Mouse (Mus musculus) hindbrain, embryonic 16.5 days (tissue): Measurements from ENCODE around the gene Ccdc6. TPM values are rescaled to one million over a fixed set of nuclear protein-coding genes. Genes with fewer than 3 reads are reported as not detected.
A peak's percentile ranks its signal among the peaks of the same experiment; 100 is the strongest.

ENCODE experiments used
- ATAC-seq: fragments of 200-750 bp; cut with Nextera tagmentation; 2 replicates; pipeline ENCODE4 v1.8.0; 2017; ENCODE audit warnings: moderate TSS enrichment, moderate library complexity
- H3K27ac ChIP-seq: fragments of 300-500 bp; sonication (generic); 2 replicates; pipeline ENCODE4 v1.5.1; 2014; ENCODE audit warnings: low read depth, mild to moderate bottlenecking, control low read depth, low read length, moderate library complexity
- H3K27me3 ChIP-seq: fragments of 300-500 bp; sonication (generic); replicated peaks from 2 replicates; pipeline ENCODE4 v1.6.1; 2014; ENCODE audit warnings: low read length; ENCODE audit not compliant: control insufficient read depth, insufficient read depth
- H3K36me3 ChIP-seq: fragments of 300-500 bp; sonication (generic); 2 replicates; pipeline ENCODE4 v1.6.1; 2014; ENCODE audit warnings: mild to moderate bottlenecking, low read length, moderate library complexity, mixed read lengths; ENCODE audit not compliant: control insufficient read depth, insufficient read depth
- H3K4me1 ChIP-seq: fragments of 300-500 bp; sonication (generic); 2 replicates; pipeline ENCODE4 v1.6.1; 2014; ENCODE audit warnings: low read depth, low read length; ENCODE audit not compliant: control insufficient read depth, insufficient read depth
- H3K4me2 ChIP-seq: fragments of 300-500 bp; sonication (generic); 2 replicates; pipeline ENCODE4 v1.6.1; 2014; ENCODE audit warnings: mild to moderate bottlenecking, low read length, control low read depth, moderate library complexity
- H3K4me3 ChIP-seq: fragments of 300-500 bp; sonication (generic); 2 replicates; pipeline ENCODE4 v1.5.1; 2014; ENCODE audit warnings: mild to moderate bottlenecking, low read length, control low read depth, moderate library complexity
- H3K9ac ChIP-seq: fragments of 300-500 bp; sonication (generic); 2 replicates; pipeline ENCODE4 v1.6.1; 2014; ENCODE audit warnings: low read depth, mild to moderate bottlenecking, control low read depth, low read length, moderate library complexity
- H3K9me3 ChIP-seq: fragments of 300-500 bp; sonication (generic); 2 replicates; pipeline ENCODE4 v1.6.1; 2014; ENCODE audit warnings: mild to moderate bottlenecking, low read length, moderate library complexity; ENCODE audit not compliant: control insufficient read depth
- WGBS: fragments of 180-500 bp; shearing (Covaris S2); extraction: QIAGEN DNeasy Blood & Tissue Kit; methylation state at CpG from one replicate; pipeline ENCODE4 v1.1.7; 2014; 5-methylcytosine and 5-hydroxymethylcytosine counted together
- polyA plus RNA-seq: library from polyadenylated mRNA; unstranded; fragments of >200 nt; fragmentation: Nextera tagmentation; extraction: Ambion mirVana; gene quantifications from 2 replicates; pipeline ENCODE4 v1.2.1, GENCODE M21; 2015

The Ccdc6 gene
- polyA plus RNA-seq, 1 experiment from 2014 or later, result 18.6 TPM

DNA sequence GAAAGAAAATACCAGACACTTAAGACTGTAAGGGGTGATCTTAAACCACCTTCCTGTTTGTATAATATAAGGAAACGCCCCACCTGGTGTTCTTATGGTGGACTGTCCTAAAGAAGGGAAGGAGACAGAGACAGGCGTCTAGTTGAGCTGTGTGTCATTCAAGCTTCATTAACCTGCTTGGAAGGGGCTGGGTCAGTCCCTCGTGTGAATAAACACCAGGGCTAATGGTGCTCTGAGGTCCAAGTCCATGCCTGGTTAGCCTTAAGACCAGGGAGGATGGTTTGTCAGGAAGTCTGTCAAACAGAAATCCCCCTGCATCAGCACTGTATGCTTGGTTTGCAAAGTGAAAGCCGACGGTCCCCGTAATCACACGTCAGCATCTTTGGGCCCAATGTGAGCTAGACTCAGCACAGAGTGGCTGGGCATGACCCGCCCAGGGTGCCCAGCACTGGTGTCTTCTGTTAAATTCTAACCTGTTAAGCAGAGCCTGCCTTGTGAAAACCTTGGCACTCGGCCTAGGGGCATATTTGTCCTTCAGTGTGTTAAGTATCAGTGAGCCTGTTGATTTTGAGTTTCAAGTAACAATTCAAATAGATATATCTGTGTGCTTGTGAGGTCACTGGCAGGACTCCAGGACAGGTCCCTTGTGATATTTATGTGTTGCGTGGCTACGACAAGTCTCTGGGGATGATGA lies 84.5 kb downstream of the Ccdc6 start:
- no peak overlapping the region for H3K4me2 ChIP-seq
- ATAC-seq, result no peak
- H3K27me3 ChIP-seq, result no peaks in the 10 kb centered on the region
- WGBS, result 88% methylated on average over 11 of the region's 11 CpGs
- peaks cover 14% of the 10 kb centered on the region for H3K36me3 ChIP-seq
- peaks cover 3% of the 10 kb centered on the region; the same call in 1 of the 2 replicates for H3K4me1 ChIP-seq
- H3K9me3 ChIP-seq, result no peaks in the 10 kb centered on the region
- H3K9ac ChIP-seq, result no peak overlapping the region
- no peak overlapping the region for H3K4me3 ChIP-seq
- no peak overlapping the region for H3K27ac ChIP-seq

GRCm38 (mm10) chr10:70183210-70184080 lies 86.5 kb downstream of the Ccdc6 start:
- Histone ChIP-seq H3K9me3 (no peaks in the 10 kb centered on the region), H3K27me3 (no peaks in the 10 kb centered on the region), H3K4me2 (no peak overlapping the region), H3K4me3 (no peak overlapping the region), H3K27ac (peak overlapping the region; percentile 9; the same call in 1 of the 2 replicates), H3K36me3 (peaks cover 3% of the 10 kb centered on the region), H3K9ac (no peak overlapping the region), H3K4me1 (peaks cover 3% of the 10 kb centered on the region; the same call in 1 of the 2 replicates)
- WGBS, result 47% methylated on average over 15 of the region's 15 CpGs
- ATAC-seq, result peak; percentile 63

GRCm38 (mm10) chr10:70186136-70186535 lies 89.2 kb downstream of the Ccdc6 start:
- no peak overlapping the region for H3K27ac ChIP-seq
- no peak; the same call in 1 of the 2 replicates for ATAC-seq
- H3K9me3 ChIP-seq, result no peaks in the 10 kb centered on the region

GRCm38 (mm10) chr10:70186586-70186985 lies 89.7 kb downstream of the Ccdc6 start:
- peaks cover 18% of the 10 kb centered on the region for H3K36me3 ChIP-seq
- no peaks in the 10 kb centered on the region for H3K27me3 ChIP-seq
- ATAC-seq, result no peak
- H3K4me2 ChIP-seq, result no peak overlapping the region
- no peak overlapping the region for H3K27ac ChIP-seq
- WGBS, result 91% methylated on average over 7 of the region's 7 CpGs
- H3K4me3 ChIP-seq, result no peak overlapping the region
- H3K9ac ChIP-seq, result no peak overlapping the region
- H3K4me1 ChIP-seq, result peaks cover 3% of the 10 kb centered on the region; the same call in 1 of the 2 replicates
- H3K9me3 ChIP-seq, result no peaks in the 10 kb centered on the region

More at GRCm38 (mm10) chr10:70186136-70186535, 89.2 kb downstream of the Ccdc6 start:
- 79% methylated on average over 9 of the region's 9 CpGs for WGBS
- Histone ChIP-seq H3K27me3 (no peaks in the 10 kb centered on the region), H3K4me2 (no peak overlapping the region), H3K4me1 (peaks cover 3% of the 10 kb centered on the region; the same call in 1 of the 2 replicates), H3K36me3 (peaks cover 18% of the 10 kb centered on the region), H3K4me3 (no peak overlapping the region), H3K9ac (no peak overlapping the region)

- Histone ChIP-seq H3K4me1 (no peaks in the 10 kb centered on the region), H3K4me2 (no peak overlapping the region), H3K27me3 (no peaks in the 10 kb centered on the region), H3K9me3 (no peaks in the 10 kb centered on the region), H3K27ac (no peak overlapping the region), H3K36me3 (peaks cover 18% of the 10 kb centered on the region), H3K4me3 (no peak overlapping the region), H3K9ac (no peak overlapping the region)
- WGBS, result 87% methylated on average over 13 of the region's 13 CpGs
- ATAC-seq, result no peak
These were observed 92.9 kb downstream of the Ccdc6 start for GRCm38 (mm10) chr10:70189864-70190263.

- Histone ChIP-seq H3K9me3 (no peaks in the 10 kb centered on the region), H3K36me3 (peaks cover 6% of the 10 kb centered on the region), H3K4me3 (no peak overlapping the region), H3K4me1 (no peaks in the 10 kb centered on the region), H3K27me3 (no peaks in the 10 kb centered on the region), H3K9ac (no peak overlapping the region), H3K27ac (no peak overlapping the region), H3K4me2 (no peak overlapping the region)
- no peak for ATAC-seq
- WGBS, result 71% methylated on average over 9 of the region's 9 CpGs
These were observed 97.4 kb downstream of the Ccdc6 start for GRCm38 (mm10) chr10:70194283-70194682.

DNA sequence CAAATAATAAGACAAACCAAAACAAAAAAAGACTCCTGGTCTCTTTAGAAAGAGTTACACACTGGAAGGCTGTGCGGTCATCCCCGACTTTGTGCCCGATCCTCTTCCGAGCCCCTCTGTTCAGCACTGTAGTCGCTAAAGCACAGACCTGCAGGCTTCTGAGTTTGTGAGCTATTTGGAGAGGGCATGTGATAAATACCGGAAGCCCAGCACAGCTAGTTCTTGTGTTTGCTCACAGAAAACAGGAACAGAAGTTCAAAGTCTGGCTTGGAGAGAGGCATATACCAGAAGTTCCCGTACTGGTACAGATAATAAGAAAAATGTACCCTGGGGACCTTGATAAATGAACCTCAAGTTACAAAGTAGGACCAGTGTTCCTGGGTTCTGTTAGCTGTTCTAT lies 98.4 kb downstream of the Ccdc6 start:
- WGBS, result 76% methylated on average over 7 of the region's 7 CpGs

DNA sequence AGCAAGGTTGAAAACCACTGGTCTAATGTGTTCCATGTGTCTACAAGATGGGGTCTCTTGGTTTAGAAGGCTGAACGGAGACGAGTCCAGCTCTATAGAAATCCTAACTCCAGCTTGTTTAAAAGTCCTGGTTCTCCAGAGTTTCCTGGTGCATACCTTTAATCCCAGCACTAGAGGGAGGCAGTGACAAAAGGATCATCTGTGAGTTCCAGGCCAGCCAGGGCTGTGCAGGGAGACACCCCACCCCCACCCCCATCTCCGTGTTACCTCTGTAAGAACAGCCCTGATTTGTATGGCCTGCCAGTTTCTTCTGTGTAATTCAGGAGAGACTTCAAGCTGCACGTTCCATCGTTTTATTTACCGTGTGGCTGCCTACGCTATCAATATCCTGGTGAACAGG lies 98.9 kb downstream of the Ccdc6 start:
- 61% methylated on average over 7 of the region's 7 CpGs for WGBS
- no peak overlapping the region for H3K27ac ChIP-seq
- no peaks in the 10 kb centered on the region for H3K27me3 ChIP-seq
- H3K4me2 ChIP-seq, result no peak overlapping the region
- H3K9ac ChIP-seq, result no peak overlapping the region
- no peaks in the 10 kb centered on the region for H3K36me3 ChIP-seq
- no peak overlapping the region for H3K4me3 ChIP-seq
- no peaks in the 10 kb centered on the region for H3K9me3 ChIP-seq
- ATAC-seq, result peak; percentile 59; the same call in 1 of the 2 replicates
- no peaks in the 10 kb centered on the region for H3K4me1 ChIP-seq

More for the DNA sequence above, 98.4 kb downstream of the Ccdc6 start:
- no peak for ATAC-seq
- no peaks in the 10 kb centered on the region for H3K36me3 ChIP-seq
- H3K9me3 ChIP-seq, result no peaks in the 10 kb centered on the region
- H3K4me3 ChIP-seq, result no peak overlapping the region
- H3K27me3 ChIP-seq, result no peaks in the 10 kb centered on the region
- no peak overlapping the region for H3K9ac ChIP-seq
- no peak overlapping the region for H3K27ac ChIP-seq
- H3K4me1 ChIP-seq, result no peaks in the 10 kb centered on the region
- no peak overlapping the region for H3K4me2 ChIP-seq

GRCm38 (mm10) chr10:70196666-70197065 lies 99.7 kb downstream of the Ccdc6 start:
- no peak overlapping the region for H3K9ac ChIP-seq
- H3K4me2 ChIP-seq, result no peak overlapping the region
- H3K27ac ChIP-seq, result no peak overlapping the region
- H3K36me3 ChIP-seq, result no peaks in the 10 kb centered on the region
- ATAC-seq, result no peak
- 87% methylated on average over 6 of the region's 6 CpGs for WGBS
- no peaks in the 10 kb centered on the region for H3K9me3 ChIP-seq
- no peaks in the 10 kb centered on the region for H3K27me3 ChIP-seq
- no peak overlapping the region for H3K4me3 ChIP-seq
- no peaks in the 10 kb centered on the region for H3K4me1 ChIP-seq
